Mouse (Mus musculus) thymus, postnatal 14 days (tissue): ENCODE data around the gene Zap70.

Source experiments
- DNase-seq: peaks from one replicate; pipeline ENCODE4 v3.0.0; 2021

The Zap70 gene

DNA sequence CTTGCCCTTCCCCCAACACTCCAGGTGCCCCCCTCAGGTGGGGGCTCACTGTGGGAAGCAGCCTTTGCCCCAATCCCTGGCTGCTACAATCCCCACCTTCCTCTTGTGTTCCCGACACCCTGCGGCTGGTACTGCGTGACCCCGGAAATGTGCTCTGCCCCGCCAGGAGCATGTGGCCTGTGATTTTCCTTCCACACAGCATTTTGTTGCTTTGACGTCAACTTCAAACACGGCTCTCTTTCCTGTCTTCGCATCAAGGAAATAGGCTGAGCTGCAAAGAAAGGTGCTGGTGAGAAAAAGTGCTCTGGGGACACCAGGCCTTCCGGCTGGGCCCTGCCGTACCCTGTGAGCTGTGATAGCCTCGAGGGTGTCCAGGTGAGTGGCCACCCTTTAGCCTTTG, at the start of gene Zap70:
Gene Zap70 (plus strand): TSS at position 231 of the 400 bp plus-strand sequence.
- peak; percentile 86 for DNase-seq

DNA sequence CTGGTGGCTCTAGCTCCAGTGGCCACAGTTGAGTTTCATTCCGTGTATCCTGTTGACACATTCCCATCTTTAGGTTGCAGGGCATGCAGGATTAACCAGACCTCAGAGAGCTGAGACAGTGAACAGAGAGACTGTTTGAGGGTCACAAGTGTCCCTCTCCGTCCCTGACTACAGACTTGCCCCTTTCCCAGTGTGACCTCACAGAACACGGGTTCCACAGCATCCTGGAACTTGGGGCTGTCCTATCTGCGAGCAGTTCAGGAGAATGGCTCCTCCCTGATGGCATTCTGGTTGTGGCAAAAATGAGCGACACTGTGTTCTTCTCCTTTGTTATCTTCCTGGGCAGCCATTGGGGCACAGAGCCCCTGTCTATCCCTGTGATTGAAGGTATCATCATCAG, 47.3 kb upstream of the Zap70 start, which contains the start of gene Actr1b:
Gene Actr1b (minus strand): TSS at position 112 of the 400 bp plus-strand sequence.
- DNase-seq, result no peak

DNA sequence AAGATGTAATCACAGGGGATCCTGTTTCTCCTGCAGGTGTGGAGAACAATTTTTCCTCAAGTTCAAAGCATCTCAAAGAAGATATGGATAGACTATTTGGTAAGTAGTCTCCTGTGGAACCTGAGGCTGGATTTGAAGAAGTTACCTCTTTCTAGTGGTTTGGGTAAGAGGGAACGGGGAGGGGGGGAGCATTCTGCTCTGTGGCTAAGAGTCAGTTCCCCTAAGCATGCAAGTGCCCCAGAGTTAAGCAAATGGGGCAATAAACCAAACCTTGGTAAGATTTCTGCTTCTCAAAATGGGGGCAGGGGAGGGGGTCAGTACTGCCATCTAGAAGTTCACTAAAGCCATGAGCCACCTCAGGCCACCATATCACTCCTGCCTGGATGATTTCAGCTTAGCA, 42.8 kb upstream of the Zap70 start:
- no peak for DNase-seq

DNA sequence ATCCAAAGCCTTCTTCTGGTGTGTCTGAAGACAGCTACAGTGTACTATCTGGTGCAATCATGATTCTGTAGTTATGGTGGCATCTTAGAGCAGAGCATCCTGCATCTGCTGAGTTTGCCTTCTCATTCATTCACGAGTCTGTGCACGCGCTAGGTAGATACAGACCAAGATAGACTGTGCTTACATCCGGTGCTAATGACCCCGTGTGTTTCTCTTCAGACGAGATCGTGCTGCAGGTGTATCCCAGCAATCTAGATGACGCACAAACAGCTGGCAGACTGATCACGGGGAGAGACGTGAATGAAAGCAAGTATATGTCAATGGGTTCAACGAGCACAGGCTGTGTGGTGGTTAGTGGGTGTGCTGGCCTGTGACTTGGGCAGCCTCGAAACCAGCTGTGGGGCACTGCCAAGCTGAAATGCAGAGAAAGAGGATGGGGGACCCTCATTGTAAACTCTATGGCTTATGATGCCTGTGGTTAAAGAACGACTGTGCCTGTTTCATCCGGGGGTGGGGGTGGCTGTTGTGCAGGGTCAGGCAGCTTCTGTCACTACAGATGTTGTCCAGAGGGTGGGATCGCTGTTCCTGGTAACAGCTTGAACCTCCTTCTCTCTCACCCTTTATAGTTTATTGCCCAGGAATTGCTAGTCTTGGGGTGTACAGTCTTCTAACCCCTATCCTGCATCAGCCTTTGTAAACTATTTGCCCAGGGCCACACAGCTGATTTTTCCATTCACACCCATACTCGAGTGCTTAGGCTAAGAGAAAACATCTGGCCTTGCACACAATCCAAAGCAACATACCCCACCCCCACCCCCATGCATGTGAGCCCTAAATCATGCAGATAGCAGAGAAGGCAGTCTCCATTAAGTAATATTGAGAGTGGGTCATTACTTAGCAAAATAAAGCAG, 38.2 kb upstream of the Zap70 start:
- peak; percentile 43 for DNase-seq

DNA sequence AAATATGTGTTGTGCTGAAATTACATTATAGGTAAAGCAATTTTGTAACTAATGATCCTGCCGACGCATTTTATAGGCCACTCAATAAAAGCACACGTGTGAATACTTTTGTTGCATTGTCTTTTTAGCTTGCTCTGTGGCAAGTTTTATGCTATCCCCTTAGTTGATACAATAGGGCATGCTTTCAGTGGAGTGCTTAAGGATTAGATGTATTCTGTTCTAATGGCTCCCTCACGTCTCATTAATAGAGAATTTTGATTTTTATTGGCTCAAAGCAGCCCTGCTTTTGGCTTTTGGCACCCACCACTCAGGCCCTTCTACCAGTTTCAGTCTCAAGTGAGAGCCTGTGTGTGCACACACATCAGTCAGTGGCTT, 37.6 kb upstream of the Zap70 start:
- DNase-seq, result no peak

DNA sequence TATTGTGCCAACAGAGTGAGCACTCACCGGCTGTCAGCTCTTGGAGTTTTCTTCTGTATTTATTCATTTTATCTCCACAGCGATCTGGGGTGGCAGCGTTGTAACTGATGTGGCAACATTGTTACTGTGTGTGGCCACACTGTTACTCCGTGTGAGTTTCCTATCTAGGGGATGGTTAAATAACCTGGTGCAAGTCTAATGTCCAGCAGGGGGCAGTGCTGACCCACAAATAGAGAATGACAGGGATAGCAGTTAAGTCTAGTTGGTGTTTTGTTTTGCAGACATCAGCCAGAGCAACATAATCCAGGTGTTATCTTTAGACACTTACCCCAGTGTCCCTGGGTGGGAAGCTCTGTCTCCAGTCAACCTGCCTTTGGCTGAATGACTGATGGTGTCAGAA, 24.3 kb upstream of the Zap70 start:
- DNase-seq, result peak; percentile 89

DNA sequence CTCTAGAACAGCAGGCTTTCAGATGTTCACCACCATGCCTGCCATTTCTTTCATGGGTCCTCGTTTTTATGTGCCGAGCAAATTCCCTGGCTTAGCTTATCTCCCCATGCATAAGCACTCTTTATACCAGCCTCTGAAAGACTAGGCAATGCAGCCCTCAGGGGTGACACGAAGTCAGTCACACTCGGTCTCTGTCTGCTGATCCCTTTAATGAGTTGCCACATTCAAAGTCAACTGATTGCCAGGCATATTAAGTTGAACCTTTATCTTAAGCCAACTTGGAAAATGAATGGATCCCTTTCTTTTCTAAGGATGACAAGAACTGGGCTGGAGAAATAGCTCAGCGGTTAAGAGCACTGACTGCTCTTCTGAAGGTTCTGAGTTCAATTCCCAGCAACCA, 22.4 kb upstream of the Zap70 start:
- no peak for DNase-seq

DNA sequence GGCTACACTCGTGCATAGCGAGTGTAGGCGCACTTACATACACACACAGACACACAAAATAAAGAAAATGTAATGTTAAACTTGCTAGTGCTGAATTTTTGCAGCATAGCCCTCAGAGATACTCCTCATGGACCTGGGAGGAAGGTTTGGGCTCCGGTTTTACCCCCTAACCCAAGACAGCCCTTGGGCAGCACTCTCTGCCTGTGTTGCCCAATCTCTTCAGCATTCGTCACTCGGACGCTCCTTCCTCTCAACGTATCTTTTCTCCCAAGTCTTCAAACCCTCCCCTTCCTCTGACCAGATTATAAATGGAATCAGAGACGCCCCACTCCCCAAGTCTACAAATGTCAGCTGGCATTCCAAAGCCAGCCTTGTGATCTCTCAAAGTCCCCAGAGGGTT, 18.6 kb upstream of the Zap70 start:
- no peak for DNase-seq

DNA sequence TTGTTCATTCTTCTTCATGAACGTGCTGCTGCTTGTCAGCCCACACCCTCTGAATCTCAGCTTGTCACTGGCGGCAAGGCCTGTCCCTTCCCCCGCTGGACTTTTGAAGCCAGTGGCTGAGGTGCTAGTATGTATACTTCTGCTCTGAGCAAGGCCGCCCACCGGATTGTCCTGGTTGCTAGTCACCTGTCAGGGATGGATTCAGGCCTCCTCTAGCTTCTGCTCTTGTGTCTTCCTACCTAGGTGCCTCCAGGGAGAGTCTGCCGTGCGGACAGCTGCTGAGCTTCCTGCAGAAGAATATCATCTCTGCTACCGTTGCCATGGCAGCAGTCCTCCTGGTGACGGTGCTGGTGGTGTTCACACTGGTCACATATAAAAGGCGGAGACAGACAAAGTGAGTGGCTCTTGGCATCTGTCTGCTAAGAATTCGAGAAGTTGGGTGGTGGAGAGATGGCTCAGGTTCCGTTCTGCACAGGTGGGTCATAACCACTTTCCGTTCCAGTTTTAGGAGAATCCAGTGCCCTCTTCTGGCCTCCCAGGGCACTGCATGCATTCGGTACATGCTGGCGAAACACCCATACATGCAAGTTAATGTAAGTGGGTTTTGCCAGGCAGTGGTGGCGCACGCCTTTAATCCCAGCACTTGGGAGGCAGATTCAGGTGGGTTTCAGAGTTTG, 17.2 kb upstream of the Zap70 start:
- peak; percentile 87 for DNase-seq

DNA sequence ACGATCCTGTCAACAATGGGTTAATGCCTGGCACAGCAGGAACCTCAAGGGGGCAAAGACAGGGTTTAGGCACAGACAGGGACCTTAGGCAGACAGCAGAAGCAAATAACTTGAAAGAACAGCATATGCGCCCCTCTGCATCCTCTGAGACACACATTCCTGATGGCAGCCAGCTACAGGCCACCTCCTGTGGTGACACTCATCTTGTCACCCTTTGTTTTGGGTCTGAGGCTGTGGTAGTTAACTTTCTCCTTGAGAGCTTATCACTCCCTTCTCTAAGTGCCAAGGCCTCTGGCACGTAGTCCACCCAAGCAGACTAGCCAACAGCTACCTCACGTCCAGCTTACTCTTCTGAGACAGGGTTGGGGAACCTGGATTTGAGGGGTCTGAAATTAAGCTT, 15.9 kb upstream of the Zap70 start:
- DNase-seq, result no peak

DNA sequence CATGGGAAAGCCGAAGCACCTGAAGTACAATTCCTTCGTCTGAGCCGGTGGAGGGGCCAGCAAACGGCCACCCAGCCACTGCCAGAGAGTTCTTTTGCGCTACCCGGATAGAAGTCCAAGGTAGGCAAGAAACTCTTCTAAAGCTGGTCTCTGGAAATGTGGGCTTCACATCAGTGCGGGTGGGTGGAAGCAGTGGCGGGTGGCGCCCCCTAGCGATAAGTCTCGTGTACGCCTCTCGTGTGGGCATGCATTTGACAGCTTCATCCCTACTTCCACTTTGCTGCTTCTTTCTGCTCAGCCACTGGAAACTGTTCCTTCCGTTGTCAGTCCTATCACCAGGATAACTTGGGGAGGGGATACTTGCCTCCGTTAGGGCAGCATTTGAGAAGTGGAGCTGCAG, 15.1 kb upstream of the Zap70 start:
- peak; percentile 66 for DNase-seq

DNA sequence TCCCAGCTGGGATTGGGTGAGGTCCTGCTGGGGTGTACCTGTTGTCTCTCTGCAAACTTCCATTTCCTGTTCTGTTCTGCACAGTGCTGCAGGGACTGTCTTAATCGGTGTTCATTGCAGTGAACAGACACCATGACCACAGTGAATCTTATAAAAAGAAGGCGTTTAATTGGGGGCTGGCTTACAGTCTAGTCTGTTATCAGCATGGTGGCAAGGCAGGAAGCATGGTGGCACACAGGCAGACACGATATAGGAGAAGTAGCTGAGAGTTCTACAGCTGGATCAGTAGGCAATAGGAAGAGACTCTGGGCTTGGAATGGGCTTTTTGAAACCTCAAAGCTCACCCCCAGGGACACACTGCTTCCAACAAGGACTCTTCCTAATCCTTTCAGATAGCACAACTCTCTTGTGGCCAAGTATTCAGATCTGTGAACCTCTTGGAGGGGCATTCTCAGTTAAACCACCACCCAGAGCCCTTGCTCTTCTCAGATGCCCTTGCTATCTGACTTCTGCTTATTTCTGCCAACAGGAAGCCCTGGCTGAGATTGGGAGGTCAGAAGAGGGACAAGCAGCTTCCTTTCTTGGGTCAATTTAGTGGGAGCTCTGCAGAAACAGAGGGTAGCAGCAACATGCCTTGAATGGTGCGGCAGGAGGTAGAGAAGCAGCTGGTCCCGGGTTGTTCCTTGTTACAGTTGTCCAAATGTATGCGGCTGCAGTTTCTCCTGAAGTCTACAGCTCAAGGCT, 7.5 kb upstream of the Zap70 start:
- no peak for DNase-seq

DNA sequence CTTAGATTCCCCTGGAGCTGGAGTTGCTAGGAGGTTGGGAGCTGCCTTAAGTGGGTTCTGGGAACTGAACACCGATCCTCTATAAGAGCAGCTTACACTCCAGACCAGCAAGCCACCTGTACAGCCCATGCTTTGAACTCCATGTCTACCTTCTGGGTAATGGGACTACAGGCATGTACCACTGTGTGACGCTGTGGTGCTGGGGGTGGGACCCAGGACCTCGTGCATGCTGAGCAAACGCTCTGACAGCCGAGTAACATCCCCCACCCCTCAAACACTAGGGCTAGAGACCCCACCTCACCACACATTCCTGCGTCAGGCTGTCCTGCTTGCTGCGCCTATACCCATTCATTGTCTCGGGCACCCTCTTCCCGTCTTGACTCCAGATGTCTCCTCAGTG, 3.0 kb upstream of the Zap70 start:
- DNase-seq, result no peak

DNA sequence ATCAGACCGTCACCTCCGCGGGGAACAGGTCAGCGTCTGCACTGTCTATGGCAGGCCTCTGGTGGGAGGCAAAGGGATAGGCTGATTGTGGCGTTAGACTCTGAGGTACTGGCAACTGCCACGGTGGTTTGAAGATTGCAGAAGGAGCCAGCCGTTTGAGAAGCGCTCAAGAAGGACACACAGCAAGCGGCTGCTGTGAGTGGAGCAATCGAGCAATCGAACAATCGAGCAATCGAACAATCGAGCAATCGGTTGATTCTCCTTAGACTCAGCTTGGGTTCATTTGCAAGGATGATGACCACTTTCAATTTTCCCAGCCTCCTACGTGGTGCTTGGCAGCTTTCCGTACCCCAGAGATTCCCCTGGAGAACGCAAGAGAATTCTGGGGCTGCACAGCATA, 2.5 kb upstream of the Zap70 start:
- DNase-seq, result no peak

DNA sequence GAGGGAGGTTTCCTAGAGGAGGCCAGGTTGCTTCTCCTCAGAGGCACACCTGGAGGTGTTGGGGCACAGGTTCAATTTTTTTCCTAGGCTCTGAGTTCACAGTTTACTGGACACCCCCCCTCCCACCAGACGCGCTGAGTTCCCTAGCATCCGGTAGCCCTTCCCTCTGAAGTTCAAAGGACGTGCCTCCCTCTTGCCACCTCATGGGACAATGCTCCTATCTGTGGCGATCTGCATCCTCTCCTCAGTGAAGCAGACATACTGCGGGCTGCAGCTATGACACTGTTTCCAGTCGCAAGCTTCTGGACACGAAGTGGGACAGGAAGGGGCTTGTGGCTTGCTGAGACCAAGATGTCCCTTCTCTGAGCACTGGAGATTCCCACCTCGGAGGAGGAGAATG, 1.2 kb upstream of the Zap70 start:
- no peak for DNase-seq

DNA sequence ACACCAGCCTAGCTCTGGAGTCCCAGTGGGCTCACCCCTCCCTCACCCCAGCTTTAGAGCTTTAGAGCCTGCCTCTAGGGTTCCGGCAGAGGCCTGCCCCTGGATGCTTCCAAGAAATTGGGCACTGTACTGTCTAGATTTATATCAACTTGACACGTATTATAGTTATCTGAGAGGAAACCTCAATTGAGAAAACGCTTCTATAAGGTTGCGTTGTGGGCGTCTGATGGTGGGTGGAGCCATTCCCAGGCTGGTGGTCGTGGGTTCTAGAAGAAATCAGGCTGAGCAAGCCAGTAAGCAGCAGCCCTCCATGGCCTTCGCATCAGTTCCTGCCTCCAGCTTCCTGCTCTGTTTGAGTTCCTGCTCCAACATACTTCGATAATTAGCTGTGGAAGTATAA, 537 bp upstream of the Zap70 start:
- no peak for DNase-seq

DNA sequence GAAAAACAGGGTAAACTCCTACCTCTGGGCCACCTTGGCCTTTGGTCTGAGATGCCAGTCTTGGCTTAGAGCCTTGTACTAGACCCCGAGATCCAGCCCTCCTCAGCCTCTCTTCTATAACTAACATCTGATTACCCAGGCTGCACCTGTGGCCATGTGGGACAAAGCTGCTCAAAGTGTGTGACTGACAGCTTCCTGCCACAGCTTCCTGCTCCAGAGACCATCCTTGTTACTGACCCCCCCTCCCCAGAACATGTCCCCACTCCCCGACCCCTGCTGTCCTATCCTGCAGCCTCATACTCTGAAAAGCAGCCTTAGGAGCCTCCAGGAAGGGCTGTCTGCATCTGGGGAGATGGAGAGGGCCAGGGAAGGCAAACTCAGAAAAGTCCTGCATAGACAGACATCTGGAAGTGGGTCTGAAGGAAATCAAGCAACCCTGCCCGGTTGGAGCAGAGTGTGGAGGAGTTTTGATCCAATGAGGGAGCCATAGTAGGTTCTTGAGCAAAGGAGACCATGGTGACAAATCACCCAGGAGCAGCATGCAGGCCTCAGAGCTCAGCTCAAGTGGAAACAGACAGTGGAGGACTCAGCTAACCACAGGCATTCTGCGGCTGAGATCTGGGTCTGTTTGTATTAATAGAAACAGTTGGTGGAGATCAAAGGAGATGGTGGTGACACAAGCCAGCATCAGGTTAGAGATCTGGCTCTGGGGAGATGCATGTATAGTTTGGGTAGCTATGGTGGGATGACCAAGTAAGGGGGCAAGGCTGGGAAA, 5.0 kb downstream of the Zap70 start:
- DNase-seq, result peak; percentile 81

DNA sequence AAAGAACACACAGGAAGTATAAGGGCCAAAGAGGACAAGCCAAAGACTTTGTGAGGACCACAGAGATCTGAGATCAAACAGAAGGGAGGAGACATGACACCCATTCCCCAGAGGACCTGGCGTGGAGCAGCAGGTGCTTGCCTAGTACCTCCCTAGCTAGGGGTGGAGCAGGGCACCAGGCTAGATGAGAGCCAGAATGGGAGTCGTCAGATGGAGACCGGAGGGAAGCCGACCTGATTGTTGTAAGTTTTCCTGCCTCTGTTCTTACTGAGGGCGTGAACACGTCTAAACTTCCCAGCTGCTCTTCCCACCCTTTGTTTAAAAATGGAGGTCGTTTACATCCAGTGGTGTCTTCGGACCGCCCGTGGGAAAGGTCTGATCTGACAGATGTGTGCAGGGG, 5.7 kb downstream of the Zap70 start:
- DNase-seq, result peak; percentile 54

DNA sequence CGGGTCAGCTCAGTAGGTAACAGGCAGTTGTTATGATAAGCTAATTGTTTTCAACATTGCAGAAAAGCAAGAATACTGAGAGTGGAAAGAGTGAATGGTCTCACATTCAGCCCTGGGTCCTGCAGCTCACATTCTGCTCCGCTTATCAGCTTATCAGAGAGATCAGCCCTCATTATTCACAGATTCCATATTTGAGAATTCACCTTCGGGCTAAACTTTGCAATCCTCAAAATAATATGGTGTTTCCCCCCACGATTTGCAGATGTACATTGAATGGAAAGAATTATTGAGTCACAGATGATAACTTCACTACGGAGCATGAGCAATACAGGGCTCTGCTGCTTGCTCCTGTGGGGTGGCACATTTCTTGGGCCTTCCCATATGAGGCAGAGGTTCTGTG, 7.2 kb downstream of the Zap70 start:
- no peak for DNase-seq

DNA sequence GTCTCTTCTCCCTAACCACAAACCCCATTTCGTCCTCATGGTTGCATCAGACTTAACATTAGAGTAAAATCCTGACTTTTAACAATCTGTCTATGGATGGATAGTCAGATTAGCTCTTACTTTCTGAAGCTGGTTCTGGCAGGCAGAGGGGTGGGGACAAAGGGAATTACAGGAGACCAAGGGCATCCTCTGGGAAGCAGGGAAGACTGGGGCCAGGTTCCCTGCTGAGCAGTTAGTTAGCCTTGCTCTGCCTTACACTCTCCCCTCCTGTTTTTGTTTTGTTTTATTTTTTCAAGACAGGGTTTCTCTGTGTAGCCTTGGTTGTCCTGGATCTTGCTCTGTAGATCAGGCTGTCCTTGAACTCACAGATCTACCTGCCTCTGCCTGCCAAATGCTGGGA, 8.4 kb downstream of the Zap70 start:
- no peak for DNase-seq

DNA sequence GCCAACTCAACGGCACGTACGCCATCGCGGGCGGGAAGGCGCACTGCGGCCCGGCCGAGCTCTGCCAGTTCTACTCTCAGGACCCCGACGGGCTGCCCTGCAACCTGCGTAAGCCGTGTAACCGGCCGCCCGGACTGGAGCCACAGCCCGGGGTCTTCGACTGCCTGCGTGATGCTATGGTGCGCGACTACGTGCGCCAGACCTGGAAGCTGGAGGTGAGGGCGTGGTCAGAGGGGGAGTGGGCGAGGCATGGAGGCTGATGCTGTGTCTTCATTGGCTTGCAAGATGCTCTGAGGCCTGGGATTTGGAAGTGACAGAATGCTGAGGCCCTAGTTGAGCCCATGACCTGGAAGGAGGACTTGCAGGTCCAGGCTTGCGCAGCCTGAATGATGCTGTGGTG, 9.4 kb downstream of the Zap70 start:
- DNase-seq, result no peak

DNA sequence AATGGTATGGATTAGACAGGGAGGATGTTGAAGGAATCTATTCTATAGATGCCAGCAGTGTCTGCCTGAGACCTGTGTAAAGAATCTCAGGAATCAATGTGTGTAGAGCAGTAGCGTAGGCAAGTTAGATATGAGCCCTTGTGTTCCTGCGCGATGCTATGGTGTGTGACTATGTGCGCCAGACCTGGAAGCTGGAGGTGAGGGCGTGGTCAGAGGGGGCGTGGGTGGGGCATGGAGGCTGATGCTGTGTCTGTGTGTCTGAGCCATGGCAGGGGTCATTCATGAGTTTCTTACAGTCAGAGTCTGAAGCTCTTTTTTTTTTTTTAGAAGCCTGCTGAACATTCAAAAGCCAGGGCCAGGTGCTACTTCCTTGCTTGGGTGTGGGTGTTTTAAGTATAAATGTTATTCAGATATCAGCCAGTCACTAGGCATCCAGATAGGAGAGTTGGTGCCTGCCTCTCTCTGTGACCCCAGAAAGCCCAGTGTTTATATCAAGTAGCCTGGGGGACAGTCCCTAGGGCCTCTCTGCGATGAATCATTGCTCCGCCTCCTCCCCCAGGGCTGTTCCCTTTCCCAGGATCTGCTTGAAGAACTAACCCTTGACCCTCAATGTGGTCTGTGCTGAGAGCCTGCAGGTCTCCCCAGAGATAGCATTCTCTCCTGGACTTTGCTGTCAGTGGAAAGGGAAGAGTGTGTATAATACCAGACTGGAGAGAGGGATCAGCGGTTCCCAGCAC, 10.8 kb downstream of the Zap70 start:
- no peak for DNase-seq
